Mouse (Mus musculus): ENCODE results near the gene Fubp1. TPM values are rescaled to one million over a fixed set of nuclear protein-coding genes. Genes with fewer than 3 reads are reported as not detected.

Fubp1 gene
- total and polyA plus RNA-seq, 3 experiments, result 214 to 333 (median 224) TPM

GRCm38 (mm10) chr3:152235805-152236204, 25.6 kb downstream of the Fubp1 start:
- TF ChIP-seq POLR2AphosphoS2 (IDR thresholded peaks at IDR 0.05; ENCODE audit: low read depth, low read length) (peak; percentile 63), ZNF384 (IDR thresholded peaks at IDR 0.05; ENCODE audit: low read depth, low read length) (no peak)
- peaks cover 10% of the 10 kb centered on the region for H3K79me2 ChIP-seq (replicated peaks; ENCODE audit: control insufficient read depth, extremely low read depth, insufficient read depth, poor library complexity, severe bottlenecking)
- in situ Hi-C loops (cut with MboI; ENCODE audit: low pct_ligation_motif_present, low pct_unique_long_range_greater_than_20kb, low sequenced_read_pairs), result no loop called here
- H3K27ac ChIP-seq (ENCODE audit: insufficient read depth, low read depth), result no peak overlapping the region
- no peak overlapping the region for H3K4me2 ChIP-seq (ENCODE audit: insufficient read depth, low read depth, poor library complexity, severe bottlenecking)
- no peak for DNase-seq (ENCODE audit: extremely low read depth)
- H3K9me3 ChIP-seq (replicated peaks; ENCODE audit: low read length), result no peaks in the 10 kb centered on the region
- no peak overlapping the region for H3K4me3 ChIP-seq (replicated peaks in 1 of 3; ENCODE audit: low read depth in 2 of 3, low read length in 2 of 3, poor library complexity in 1 of 3)
- H3K9ac ChIP-seq (ENCODE audit: insufficient read depth, low read depth), result no peak overlapping the region
- dilution Hi-C loops (cut with MboI; ENCODE audit: extremely low pct_ligation_motif_present, extremely low pct_unique_long_range_greater_than_20kb, low sequenced_read_pairs), result no loop called here
- H3K4me1 ChIP-seq (ENCODE audit: control insufficient read depth in 1 of 2, insufficient read depth in 2 of 2), result peaks cover 0 to 23% of the 10 kb centered on the region in 2 experiments; a peak in 2 of 4 replicates
- H3K27me3 ChIP-seq (replicated peaks), result no peaks in the 10 kb centered on the region
- H3K36me3 ChIP-seq (replicated peaks in 1 of 2; ENCODE audit: control insufficient read depth in 1 of 2, insufficient read depth in 1 of 2, low read length in 1 of 2), result peaks cover 45 to 90% of the 10 kb centered on the region in 2 experiments

- Histone ChIP-seq H3K4me2 (ENCODE audit: insufficient read depth, low read depth, poor library complexity, severe bottlenecking) (no peak overlapping the region), H3K27ac (ENCODE audit: insufficient read depth, low read depth) (no peak overlapping the region), H3K4me3 (replicated peaks in 1 of 3; ENCODE audit: low read depth in 2 of 3, low read length in 2 of 3, poor library complexity in 1 of 3) (no peak overlapping the region), H3K27me3 (replicated peaks) (no peaks in the 10 kb centered on the region), H3K9me3 (replicated peaks; ENCODE audit: low read length) (no peaks in the 10 kb centered on the region), H3K4me1 (ENCODE audit: control insufficient read depth in 1 of 2, insufficient read depth in 2 of 2) (peaks cover 0 to 10% of the 10 kb centered on the region in 2 experiments; a peak in 1 of 4 replicates), H3K79me2 (replicated peaks; ENCODE audit: control insufficient read depth, extremely low read depth, insufficient read depth, poor library complexity, severe bottlenecking) (no peaks in the 10 kb centered on the region; the same call in 1 of the 2 replicates), H3K9ac (ENCODE audit: insufficient read depth, low read depth) (no peak overlapping the region), H3K36me3 (replicated peaks in 1 of 2; ENCODE audit: control insufficient read depth in 1 of 2, insufficient read depth in 1 of 2, low read length in 1 of 2) (peaks cover 32 to 81% of the 10 kb centered on the region in 2 experiments)
- peak; percentile 48 for DNase-seq (ENCODE audit: extremely low read depth)
- TF ChIP-seq PAX5 (IDR thresholded peaks at IDR 0.05; ENCODE audit: low read length), result no peak
- TF ChIP-seq JUN (IDR thresholded peaks at IDR 0.05; ENCODE audit: insufficient read depth, low read depth, low read length), result no peak
- peak; percentile 36; the same call in 1 of the 2 replicates for TF ChIP-seq MYC (IDR thresholded peaks at IDR 0.05; ENCODE audit: low read depth, low read length)
- dilution Hi-C loops (cut with MboI; ENCODE audit: extremely low pct_ligation_motif_present, extremely low pct_unique_long_range_greater_than_20kb, low sequenced_read_pairs), result no loop called here
- in situ Hi-C loops (cut with MboI; ENCODE audit: low pct_ligation_motif_present, low pct_unique_long_range_greater_than_20kb, low sequenced_read_pairs), result no loop called here
Observed at GRCm38 (mm10) chr3:152238836-152239235, 28.6 kb downstream of the Fubp1 start.

DNA sequence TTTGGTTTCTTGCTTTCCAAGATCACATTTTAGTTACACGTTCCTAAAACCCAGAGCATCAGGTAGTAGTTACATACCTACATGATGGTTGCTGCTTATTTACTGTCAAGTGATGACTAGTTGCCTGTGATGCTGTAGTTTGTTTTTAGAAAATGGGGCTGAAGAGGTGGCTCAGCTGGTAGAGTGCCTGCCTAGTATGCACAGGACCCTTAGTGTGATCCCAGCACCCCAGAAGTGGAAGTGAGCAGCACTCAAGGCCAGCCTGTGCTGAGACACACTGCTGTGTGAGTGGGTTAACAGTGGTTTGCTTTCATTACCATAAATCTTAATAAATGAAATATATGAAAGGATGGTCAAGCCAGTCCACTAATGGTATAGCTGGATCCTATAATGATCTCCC, 29.4 kb downstream of the Fubp1 start:
- no peaks in the 10 kb centered on the region for H3K9me3 ChIP-seq (replicated peaks; ENCODE audit: low read length)
- peaks cover 30 to 73% of the 10 kb centered on the region in 2 experiments for H3K36me3 ChIP-seq (replicated peaks in 1 of 2; ENCODE audit: control insufficient read depth in 1 of 2, insufficient read depth in 1 of 2, low read length in 1 of 2)
- H3K27ac ChIP-seq (ENCODE audit: insufficient read depth, low read depth), result no peak overlapping the region
- H3K4me3 ChIP-seq (replicated peaks in 1 of 3; ENCODE audit: low read depth in 2 of 3, low read length in 2 of 3, poor library complexity in 1 of 3), result no peak overlapping the region
- H3K4me1 ChIP-seq (ENCODE audit: control insufficient read depth in 1 of 2, insufficient read depth in 2 of 2), result peaks cover 0 to 6% of the 10 kb centered on the region in 2 experiments; a peak in 1 of 4 replicates
- in situ Hi-C loops (cut with MboI; ENCODE audit: low pct_ligation_motif_present, low pct_unique_long_range_greater_than_20kb, low sequenced_read_pairs), result no loop called here
- H3K27me3 ChIP-seq (replicated peaks), result no peaks in the 10 kb centered on the region
- no peaks in the 10 kb centered on the region; the same call in 1 of the 2 replicates for H3K79me2 ChIP-seq (replicated peaks; ENCODE audit: control insufficient read depth, extremely low read depth, insufficient read depth, poor library complexity, severe bottlenecking)
- no peak overlapping the region for H3K4me2 ChIP-seq (ENCODE audit: insufficient read depth, low read depth, poor library complexity, severe bottlenecking)
- dilution Hi-C loops (cut with MboI; ENCODE audit: extremely low pct_ligation_motif_present, extremely low pct_unique_long_range_greater_than_20kb, low sequenced_read_pairs), result no loop called here
- TF ChIP-seq SMC3 (IDR thresholded peaks at IDR 0.05; ENCODE audit: low read depth, low read length), result no peak
- peak; percentile 31 for TF ChIP-seq POLR2A (IDR thresholded peaks at IDR 0.05; ENCODE audit: low read depth, low read length)
- no peak for TF ChIP-seq ETS1 (conservative IDR thresholded peaks at IDR 0.05; ENCODE audit: low read depth, low read length)
- no peak for TF ChIP-seq ELF1 (IDR thresholded peaks at IDR 0.05; ENCODE audit: low read depth, low read length)
- TF ChIP-seq BHLHE40 (IDR thresholded peaks at IDR 0.05; ENCODE audit: low read depth, low read length), result no peak
- peak; percentile 72; the same call in 1 of the 2 replicates for TF ChIP-seq ZMIZ1 (IDR thresholded peaks at IDR 0.05; ENCODE audit: low read depth, low read length)
- no peak for TF ChIP-seq IRF4 (IDR thresholded peaks at IDR 0.05; ENCODE audit: low read depth, low read length)
- TF ChIP-seq POLR2AphosphoS2 (IDR thresholded peaks at IDR 0.05; ENCODE audit: low read depth, low read length), result peak; percentile 50; the same call in 1 of the 2 replicates
- no peak for TF ChIP-seq MYC (IDR thresholded peaks at IDR 0.05; ENCODE audit: low read depth, low read length)
- no peak for TF ChIP-seq PAX5 (IDR thresholded peaks at IDR 0.05; ENCODE audit: low read length)
- TF ChIP-seq NRF1 (IDR thresholded peaks at IDR 0.05; ENCODE audit: low read depth, low read length), result no peak
- no peak for TF ChIP-seq JUND (conservative IDR thresholded peaks at IDR 0.05; ENCODE audit: low read depth, low read length)
- no peak for TF ChIP-seq CHD1 (IDR thresholded peaks at IDR 0.05; ENCODE audit: low read depth, low read length)
- TF ChIP-seq MEF2A (IDR thresholded peaks at IDR 0.05; ENCODE audit: borderline replicate concordance, low read depth, low read length), result no peak
- TF ChIP-seq ZNF384 (IDR thresholded peaks at IDR 0.05; ENCODE audit: low read depth, low read length), result no peak
- no peak for TF ChIP-seq RCOR1 (conservative IDR thresholded peaks at IDR 0.05; ENCODE audit: low read depth, low read length)
- TF ChIP-seq MAFK (IDR thresholded peaks at IDR 0.05; ENCODE audit: insufficient replicate concordance, low read length), result no peak
- DNase-seq (ENCODE audit: extremely low read depth), result no peak
- no peak overlapping the region for H3K9ac ChIP-seq (ENCODE audit: insufficient read depth, low read depth)

Data from CH12.LX (cell line).